Mouse (Mus musculus): ENCODE measurements at regions not wholly inside any gene's neighbourhood (a gene's known extent, or its start where the extent isn't known, plus 50 kb on each side); places are given as distances from the start of the nearest gene placed in this dataset.

GRCm38 (mm10) chr15:56024705-56025104 lies 1452.7 kb downstream of the Slc22a22 start:
- no peak for TF ChIP-seq CTCF (IDR thresholded peaks at IDR 0.05; ENCODE audit: low read depth)
- no peak for TF ChIP-seq EP300 (optimal IDR thresholded peaks at IDR 0.05)

All from stomach, postnatal 0 days (tissue).